Mouse (Mus musculus): ENCODE measurements around the gene Rftn1.

DNA sequence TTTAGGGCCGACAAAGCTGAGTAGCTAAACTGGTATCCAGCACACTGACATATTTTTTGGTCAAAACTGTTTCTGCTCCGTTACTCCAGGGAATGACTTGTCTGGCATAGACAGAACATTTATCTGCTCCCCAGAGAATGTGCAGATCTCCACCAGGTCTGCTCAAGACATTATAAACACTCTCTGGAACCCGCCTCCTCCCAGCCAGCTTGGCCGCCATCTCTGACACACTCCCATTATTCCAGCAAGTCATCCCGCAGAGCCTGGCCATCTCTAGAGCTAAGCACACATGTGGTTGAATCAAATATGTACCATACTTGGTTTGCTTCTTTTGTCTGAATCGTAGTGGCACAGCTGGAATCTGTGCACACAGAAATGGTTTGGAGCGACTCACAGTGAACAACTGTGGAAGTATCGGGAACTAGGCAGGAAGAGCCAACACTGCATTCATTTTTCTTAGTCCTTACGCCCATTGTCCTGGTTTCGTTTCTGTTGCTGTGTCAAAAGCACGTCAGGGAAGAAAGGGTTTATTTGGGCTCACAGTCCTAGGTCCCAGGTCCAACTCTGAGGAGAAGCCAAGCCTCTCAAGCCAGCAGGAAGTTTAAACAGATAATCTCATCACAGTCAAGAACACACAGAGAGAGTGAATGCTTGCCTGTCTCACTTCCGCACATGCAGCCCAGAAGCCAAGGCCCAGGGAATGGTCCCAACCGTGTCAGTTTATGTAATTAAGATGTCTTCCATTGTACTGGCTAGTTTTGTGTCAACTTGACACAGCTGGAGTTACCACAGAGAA lies 126.4 kb downstream of the Rftn1 start:
- TF ChIP-seq CTCF (IDR thresholded peaks at IDR 0.05; ENCODE audit: extremely low read depth, insufficient read depth, low read length) (no peak), POLR2A (IDR thresholded peaks at IDR 0.05; ENCODE audit: extremely low read depth, insufficient read depth, low read length) (no peak)
